Mouse (Mus musculus): ENCODE measurements around the gene Fstl1.

The Fstl1 gene

DNA sequence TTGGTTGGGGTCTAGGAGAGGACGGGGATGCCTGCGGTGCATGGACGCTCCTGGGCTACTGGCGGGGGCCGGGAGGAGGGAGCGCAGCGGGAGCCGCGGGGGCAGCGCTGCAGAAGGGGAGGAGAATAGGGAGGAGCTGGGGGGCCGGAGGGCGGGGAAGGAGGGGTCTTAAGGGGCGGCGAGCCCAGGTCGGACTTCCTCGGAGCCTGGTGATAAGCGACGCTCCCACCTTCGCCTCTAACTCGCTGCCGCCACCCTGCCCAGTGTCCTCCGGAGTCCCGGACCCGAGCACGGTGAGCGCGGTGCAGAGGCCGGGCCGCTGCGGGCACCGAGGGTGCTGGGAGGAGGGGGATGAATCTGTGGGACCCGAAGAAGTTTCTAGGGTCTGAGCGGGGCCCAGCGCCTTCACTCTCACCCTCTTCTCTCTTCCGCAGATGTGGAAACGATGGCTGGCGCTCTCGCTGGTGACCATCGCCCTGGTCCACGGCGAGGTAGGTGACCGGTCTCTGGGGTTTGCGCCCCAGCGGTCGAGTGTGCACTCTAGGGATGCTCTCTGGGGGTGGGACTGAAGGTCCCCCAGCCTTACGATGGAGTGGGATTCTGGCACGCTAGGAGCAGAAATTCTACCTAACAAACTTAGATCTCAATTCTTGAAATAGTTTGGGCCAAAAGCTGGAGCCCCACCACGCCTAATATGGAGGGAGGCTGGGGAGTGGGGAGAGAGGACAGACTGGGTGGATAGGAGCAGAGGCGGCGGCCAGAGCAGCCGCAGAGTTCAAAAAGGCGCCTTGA lies at the start of gene Fstl1:
Fstl1 (plus strand) TSS at position 14 of the 792 bp plus-strand sequence.
- DNase-seq (ENCODE audit: low spot score in 2 of 2) = peak in 1 of 2 experiments; percentile 46

DNA sequence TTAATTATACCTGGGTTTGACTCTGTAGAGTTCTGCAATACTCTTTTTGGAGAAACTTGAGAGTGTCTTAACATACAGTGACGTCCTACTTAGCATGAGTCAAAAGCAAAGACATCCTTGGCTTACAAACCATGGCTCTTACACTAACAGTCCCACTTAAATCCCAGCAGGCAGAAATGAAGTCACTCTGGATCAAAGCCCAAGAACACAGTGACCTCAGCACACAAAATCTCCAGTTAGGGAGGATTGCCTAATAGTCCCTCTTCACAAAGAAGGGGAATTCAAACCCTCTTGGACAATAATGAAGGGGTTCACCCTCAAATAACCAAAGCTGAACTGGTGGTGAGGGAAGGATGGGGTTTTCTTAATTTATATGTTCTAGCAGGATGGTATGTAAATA lies 48.0 kb upstream of the Fstl1 start:
- no peak for DNase-seq (ENCODE audit: low spot score in 2 of 2)

DNA sequence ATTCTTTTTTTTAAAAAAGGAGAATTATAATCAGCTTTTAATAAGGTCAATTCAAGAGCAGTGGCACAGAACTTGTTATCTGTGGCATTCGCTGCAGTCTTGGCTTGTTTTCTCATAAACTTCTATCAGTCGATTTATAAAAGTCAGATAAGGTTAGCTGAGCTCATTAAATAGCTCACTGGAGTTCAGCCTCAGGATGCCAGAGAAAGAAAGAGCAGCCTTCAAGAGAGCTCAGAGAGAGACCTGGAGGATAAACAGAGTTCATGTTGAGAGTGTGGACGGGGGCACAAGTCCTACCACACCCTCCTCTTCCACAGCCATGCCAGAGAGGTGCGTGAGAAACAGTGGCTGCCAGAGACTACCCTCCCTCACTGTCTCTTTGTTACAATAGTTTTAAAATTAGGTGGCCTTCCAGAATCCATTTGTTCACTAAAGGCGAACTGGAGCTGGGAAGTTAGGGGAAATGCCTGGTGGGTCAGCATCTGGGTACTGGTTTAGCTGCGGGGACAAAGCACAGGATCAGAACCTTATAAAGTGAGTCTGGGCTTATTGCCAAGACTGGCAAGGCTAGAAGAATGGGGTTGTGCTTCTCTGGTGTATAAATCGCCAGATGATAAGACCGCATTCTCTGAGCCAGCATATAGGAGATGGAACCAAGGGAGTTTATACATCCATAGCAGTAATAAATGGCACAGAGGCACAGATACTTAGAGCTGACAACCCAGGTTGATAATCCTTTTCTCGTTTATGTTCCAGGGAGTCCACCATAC lies 47.1 kb upstream of the Fstl1 start:
- no peak for DNase-seq (ENCODE audit: low spot score in 2 of 2)

DNA sequence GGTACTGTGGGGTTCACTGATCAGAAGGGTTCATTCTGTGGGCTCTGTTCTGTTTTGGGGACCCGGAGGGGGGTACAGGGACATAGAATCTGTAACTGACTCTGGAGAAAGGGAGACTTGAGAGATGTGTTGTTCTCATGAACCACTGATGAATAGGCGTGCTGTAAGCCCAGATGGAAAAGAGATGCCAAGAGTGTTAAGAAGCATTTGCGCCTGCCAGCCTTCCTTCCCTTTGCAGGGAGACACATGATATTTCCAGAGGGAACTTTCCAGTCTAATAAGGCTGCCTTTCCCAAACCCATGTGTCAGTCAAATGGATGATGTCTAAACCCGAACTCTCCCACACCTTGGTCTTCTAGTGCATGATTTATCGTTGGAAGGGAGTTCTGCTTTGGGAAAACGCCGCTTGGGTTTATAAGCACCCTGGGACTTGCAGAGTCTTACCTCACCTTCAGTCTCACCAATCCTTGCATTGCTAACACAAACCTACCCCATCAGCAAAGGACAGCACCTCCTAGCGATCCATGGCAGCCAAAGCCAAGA lies 46.3 kb upstream of the Fstl1 start:
- no peak for DNase-seq (ENCODE audit: low spot score in 2 of 2)

DNA sequence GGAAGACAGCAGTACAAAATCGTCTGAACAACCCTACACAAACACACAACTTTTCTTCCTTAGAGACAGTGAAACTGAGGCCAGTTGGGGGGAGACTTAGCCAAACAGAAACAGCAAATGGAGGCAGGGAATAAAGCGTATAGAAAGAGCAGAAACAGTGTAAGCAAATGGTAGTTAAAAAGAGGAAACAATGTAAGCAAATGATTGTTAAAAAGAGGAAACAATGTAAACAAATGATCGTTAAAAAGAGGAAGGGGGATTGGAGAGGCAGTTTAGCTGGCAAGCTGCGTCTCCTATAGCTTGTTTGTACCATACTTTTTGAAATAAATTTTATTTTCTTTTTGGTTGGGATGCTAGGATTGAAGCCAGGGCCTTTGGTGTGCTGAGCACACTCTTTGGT lies 45.2 kb upstream of the Fstl1 start:
- no peak for DNase-seq (ENCODE audit: low spot score in 2 of 2)

DNA sequence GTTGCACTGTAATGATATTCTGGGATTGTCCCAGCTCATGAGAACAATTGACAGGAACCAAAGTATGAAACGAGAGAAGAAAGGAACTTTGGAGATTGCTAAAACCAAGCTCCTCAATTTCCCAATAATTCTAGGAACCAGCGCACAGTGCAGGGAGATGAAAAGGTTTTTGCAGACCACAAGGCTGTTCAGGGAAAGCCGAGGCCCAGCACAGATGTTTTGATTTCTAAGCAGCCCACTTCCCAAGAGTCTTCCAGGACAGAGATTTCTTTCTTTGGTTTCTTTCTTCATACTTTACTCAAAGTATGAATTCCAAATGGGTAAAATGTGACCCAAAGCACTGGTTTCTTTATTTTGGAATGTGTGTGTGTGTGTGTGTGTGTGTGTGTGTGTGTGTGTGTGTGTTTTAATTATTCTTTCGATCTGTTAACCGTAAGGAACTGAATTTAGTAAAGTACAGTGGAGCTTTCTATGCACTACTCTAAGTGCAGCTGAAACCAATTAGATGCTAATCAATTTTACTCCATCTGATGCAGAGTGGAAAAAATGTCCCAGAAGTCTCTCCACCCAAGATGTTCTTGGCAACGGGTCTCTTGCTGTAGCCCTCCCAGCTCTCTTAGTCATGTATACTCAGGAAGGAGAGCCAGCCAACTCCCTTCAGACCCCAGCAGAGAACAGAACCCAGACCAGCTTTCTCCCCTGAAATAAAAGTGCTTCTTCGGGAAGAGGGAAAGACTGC lies 44.5 kb upstream of the Fstl1 start:
- no peak for DNase-seq (ENCODE audit: low spot score in 2 of 2)

DNA sequence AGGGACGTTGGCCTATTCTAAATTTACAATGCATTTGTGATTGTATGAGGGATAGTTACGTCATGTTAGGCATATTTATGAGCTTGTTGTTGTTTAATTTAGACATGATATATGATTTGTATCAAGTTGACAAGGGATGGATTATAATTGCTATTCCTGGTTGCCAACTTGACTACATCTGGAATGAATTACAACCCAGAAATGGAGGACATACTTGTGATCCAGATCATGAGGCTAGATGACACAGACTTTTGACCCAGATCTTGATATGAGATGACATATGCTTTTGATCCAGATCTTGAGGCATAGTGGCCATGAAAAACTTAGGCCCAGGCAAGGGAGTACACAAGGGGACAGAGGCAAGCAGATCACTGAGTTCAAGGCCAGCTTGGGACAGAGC lies 36.6 kb upstream of the Fstl1 start:
- no peak for DNase-seq (ENCODE audit: low spot score in 2 of 2)

DNA sequence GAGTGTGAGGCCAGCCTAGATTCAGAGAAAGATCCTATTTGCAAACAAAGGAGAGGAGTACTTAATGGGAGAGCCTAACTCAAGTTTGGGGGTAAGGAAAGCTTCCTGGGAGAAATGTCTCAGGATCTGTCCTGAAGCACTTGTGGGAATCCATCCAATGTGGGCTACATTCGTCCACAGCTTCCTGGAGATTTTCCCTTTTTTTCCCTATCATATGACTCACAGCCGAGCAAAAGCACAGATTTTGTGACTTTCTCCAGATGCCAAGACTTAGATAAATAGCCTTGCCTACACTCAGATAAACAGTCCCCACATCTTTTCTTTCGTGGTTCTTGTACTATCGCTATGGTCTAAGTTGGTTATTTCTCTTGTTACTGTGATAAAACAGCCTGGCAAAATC lies 34.4 kb upstream of the Fstl1 start:
- DNase-seq (ENCODE audit: low spot score in 2 of 2) = no peak

DNA sequence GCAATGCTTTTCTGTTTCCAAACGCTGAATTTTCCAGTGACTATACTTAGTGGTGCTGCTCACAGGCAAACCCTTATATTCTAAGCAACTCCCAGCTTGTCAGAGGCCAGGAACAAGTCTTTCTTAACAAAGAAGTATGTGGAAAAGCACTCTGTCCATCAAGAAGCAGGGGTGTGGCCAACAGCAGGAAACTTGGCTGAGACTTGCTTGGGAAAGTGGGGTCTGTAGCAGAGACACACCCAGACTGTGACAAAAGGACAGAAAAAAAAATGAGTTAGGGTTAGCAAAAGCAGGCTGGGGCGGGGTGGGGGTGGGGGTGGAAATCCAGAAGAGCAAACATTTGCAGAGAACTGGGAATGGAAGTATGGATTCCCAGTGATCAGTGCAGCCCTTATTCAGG lies 23.8 kb upstream of the Fstl1 start:
- no peak for DNase-seq (ENCODE audit: low spot score in 2 of 2)

DNA sequence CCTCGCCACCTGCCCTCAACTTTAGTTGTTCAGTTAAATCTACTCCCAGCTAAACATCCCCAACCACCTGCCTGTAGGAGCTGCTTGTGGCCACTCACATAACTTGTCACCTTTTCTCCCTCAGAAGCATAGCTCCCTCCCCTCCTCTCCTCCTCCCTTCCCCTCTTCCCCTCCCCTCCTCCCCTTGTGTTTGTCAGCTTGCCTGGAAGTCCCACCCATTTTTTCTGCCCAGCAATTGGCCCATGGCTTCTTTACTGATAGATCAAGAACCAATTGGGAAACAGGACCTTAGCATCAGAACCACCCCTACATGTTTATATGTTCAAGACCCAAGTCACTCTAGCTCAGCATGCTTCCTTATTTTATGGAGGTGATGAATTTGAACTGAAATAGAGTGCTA lies 22.9 kb upstream of the Fstl1 start:
- DNase-seq (ENCODE audit: low spot score in 2 of 2) = no peak

DNA sequence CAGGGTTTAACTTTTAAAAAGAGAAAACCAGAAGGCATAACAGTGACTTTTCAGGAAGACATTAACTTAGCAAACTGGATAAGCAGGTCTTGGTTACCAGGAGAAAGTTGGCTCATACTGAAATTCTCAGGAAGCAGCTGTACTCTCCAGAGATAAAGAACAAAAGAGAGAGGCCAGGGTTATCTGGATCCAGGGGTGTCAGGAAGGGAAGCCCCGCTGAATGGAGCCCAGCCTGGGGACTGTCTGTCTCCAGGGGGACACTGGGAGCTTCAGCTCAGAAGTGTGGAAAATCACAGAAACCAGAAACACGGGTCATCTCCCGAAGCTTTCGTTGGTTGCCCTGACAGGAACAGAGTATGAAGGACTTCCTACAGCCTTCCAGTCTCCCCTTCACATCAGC lies 22.2 kb upstream of the Fstl1 start:
- DNase-seq (ENCODE audit: low spot score in 2 of 2) = no peak

DNA sequence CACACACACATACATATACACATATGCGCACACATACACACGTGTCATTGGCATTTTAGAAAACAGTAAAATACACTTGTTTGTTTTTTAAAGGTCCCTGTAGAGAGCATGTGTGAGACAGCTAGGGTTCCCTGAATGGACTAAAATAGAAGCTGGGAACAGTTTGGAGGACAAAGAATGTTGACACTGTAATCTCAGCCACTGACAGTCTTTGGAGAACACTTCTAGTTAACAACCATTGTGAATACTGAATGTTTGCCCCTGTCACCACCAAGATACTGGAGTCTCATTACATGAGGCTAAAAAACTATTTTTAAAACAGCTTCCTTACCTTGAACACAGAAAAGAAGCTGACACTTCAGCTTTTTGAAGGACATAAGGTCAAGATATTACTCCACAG lies 19.4 kb upstream of the Fstl1 start:
- no peak for DNase-seq (ENCODE audit: low spot score in 2 of 2)

DNA sequence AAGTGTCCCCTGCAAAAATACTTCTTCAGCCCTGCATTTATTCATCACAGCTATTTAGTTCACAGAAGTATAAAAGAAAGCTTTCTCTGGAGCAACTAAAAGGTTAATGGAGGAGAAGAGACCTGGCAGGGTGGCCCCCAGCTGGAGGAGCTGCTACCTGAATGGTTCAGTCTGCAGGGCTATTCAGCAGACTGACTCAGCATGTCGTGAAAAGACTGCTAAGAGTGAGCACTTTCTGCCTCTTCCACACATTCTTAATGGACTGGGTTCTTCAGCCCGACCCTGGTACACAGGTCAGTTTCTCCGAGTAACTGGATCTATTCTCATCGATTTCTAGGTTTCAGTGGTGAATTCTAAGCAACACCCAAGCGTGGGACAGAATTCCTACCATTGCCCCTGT lies 12.9 kb upstream of the Fstl1 start:
- no peak for DNase-seq (ENCODE audit: low spot score in 2 of 2)

DNA sequence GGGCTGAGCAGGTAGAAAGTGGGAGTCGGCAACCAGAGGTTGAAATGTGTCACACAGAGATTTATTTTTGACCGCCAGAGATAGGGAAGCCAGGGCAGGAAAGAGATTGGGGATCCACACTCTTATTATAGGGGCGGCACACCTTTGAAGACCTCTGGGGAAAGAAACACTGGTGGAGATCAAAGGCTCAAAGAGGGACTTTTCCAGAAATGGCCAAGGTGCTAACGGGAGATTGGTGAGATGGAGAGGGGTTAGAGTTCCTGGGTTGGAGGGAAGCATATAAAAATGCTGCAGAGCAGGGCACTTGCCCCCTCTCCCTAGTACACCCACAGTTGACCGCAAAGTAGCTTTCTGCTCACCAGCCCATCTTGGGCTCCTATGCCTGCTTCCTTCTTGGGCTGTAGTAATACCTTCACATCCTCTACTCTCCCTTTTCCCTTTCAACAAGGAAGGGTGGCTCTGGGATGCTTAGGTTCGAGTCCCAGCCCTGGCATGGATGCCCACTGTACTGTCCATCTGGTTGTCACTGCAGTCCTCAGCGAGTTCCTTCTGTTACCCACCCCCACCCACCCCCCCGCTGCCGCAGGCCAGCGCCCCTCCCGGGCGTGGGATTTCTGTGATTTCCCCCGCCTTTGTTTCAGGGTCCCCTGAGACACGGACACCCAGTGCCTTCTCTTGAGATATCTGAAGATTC lies 360 bp upstream of the Fstl1 start:
- DNase-seq (ENCODE audit: low spot score in 2 of 2) = no peak

DNA sequence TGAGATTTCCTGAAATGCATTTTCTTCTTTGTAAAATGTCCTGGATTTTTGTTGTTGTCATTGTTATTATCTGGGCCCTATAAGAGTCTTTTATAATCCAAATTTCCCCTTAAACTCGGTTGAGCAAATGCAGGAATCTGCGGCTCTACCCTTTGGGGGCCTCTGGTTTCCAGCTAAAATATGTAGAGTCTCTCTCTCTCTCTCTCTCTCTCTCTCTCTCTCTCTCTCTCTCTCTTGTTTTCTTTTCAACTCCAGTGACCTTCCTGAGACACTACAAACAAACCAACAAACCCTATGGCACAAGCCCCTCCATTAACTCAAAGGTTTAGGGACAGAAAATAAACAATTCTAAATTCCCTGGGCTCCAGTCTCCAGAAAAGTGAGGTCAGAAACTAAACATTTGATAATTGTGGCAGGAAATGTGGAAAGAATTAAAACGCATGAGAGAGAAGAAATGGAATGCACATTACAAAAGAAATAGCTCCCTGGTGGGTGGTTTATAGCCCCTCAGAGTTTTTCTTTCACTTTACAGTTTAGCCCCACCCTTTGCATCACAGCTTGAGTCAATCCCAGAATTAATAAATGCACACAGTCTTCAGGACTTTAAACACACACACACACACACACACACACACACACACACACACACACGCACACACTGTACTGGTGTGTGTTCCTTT lies 1.3 kb downstream of the Fstl1 start:
- no peak for DNase-seq (ENCODE audit: low spot score in 2 of 2)

DNA sequence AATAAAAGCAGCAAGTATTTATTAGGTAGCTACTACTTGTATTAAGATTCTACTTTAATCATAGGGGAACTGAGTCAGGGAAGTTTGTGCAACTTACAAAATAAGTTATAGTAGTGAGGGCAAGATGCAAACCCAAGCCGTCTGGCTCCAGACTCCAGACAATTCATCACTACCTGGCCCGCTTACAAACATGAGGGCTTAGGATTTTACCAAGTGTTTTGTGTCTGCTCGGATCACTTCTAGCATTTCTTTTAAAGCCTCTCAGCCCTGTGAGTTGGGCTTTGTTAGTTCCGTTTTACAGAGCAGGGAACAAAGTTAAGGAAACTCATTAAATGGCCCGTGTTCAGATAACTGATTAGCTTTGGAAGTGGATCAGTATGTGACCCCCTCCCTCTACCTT lies 1.9 kb downstream of the Fstl1 start:
- DNase-seq (ENCODE audit: low spot score in 2 of 2) = no peak

DNA sequence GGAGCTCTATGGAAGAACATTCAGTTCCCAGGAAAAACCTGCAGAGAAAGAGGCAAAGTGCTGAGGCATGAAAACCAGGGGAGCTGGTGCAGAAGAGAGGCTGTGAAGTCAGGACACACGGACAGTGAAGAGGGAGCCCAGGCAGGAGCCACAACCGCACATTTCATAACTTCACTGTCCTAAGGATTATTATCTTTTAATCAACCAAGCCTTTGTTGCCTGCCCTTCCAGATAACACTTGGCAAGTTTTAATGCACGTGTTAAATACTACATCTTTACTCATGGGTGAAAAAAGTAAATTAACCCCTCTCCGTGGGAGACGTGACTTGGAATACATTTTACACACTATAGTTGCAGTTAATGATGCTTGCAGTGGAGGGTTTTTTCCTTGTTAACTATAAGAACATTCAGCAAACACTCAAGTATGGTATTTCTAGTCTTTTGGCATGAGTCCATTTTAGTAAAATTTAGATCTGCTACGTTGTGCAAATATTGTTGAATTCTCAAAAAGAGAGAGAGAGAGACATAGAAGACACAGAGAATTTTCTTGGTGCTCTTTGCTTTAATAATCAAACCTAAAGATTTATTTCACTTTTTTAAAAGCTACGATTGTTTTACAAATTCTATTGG lies 3.1 kb downstream of the Fstl1 start:
- DNase-seq (ENCODE audit: low spot score in 2 of 2) = no peak

DNA sequence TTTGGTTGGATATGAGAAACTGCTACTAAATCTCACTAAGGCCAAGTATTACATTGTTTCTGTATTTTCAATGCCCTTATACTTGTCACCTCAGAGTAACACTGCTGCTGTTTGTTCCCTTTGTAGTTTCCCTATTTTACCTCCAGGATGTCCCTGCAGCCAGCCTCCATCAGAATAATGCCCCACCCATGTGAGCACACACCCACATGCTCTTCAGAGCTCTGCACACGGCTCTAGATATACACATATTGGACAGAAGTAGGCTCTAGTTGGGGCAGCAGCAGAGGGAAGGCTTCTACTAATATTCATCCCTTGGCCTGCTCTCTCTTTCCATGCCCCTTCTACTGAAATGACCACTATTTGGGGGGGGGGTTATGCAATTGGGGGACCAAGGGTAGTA lies 3.7 kb downstream of the Fstl1 start:
- DNase-seq (ENCODE audit: low spot score in 2 of 2) = no peak

DNA sequence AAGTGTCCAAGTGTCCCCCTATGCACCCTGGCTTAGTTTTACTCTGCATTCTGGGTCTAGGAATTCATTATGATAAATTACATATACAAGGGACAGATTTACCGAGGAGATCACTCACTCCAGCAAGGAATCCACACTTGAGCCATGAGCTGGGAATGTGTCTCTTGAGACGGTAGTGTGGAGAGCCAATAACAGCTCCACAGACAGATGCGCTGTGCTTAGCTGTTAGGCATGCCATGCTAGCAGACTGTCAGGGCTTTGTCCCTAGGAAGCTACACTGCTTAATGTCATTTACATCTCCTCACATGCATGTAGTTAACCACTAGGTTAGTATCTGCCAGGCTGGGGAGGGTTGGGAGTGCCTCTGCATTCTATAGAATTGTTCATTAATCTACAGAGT lies 4.2 kb downstream of the Fstl1 start:
- no peak for DNase-seq (ENCODE audit: low spot score in 2 of 2)

DNA sequence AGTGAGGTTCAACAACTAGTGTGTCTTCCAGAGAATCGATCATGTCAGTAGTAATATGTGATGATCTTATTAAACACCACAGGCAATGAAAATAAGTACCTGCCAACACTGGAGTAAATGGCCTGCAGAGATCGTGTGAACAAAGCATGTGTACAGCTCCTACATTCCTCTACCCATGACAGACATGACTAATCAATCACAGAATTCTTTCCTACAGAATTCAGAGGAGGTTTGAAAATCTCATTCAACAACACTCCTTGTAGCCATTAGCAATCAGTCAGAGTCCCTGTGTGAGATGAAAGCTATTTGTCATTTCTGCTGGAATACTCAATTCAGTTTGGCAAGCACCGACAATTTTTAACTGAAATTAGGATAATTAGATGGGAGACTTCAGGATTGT lies 7.9 kb downstream of the Fstl1 start:
- no peak for DNase-seq (ENCODE audit: low spot score in 2 of 2)
